In the genomic region with DNA sequence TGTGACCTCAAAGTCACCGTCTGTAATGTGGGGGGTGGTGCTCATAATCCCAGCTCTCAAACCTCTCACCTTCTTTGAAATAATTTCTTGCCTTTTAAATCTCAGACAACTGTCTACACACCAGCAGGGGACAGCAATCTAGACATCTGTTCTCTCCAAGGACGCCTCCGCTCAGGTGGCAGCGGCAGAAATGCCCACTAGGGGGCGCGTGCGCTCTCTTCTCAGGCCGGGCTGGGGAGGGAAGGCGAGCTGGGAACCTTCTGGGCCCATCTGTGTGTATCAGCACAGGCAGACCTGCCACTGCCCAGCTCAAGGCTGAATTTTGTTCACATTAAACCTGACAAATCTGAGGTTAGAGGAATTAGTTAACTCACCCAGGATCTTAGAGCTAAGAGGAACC, we compare ENCODE assay signal across 9 mouse cellular contexts. TPM values are rescaled to one million over a fixed set of nuclear protein-coding genes. Genes with fewer than 3 reads are reported as not detected.
DNase-seq lines count a peak whose midpoint lies in the region; ATAC-seq and TF ChIP-seq lines count a peak whose summit lies in the region.
"Had no signal": no experiment of that assay in that cellular context is flagged by ENCODE, and none has a peak within 500 bp of the region (broad histone marks: within the 10 kb centered on the region; RNA-seq: fewer than 3 reads in every experiment).

No protein-coding gene starts in this region.

- H3K4me2 ChIP-seq in intestine, postnatal 0 days (replicated peaks; ENCODE audit: low read depth): no peak overlapping the region

- no peak overlapping the region for H3K27ac ChIP-seq in intestine, postnatal 0 days (ENCODE audit: low read depth, low read length)

- no peaks in the 10 kb centered on the region for H3K27me3 ChIP-seq in intestine, postnatal 0 days (replicated peaks; ENCODE audit: control insufficient read depth, insufficient read depth, low read length)
- no peaks in the 10 kb centered on the region for H3K27me3 ChIP-seq in splenic B cell, adult 2 months (ENCODE audit: control insufficient read depth, insufficient read depth, low read length, poor library complexity, severe bottlenecking)

- TF ChIP-seq CTCF in intestine, postnatal 0 days (IDR thresholded peaks at IDR 0.05; ENCODE audit: low read depth): peak; percentile 82

- no peak overlapping the region for H3K9ac ChIP-seq in intestine, postnatal 0 days (ENCODE audit: low read depth, low read length)

- peak; percentile 19 for DNase-seq in right cerebral cortex, adult 18-20 months
- no peak for DNase-seq in right cerebral cortex, postnatal 10 days (ENCODE audit: low spot score in 2 of 2)
- peak; percentile 73 for DNase-seq in adrenal gland, postnatal 25 days
- DNase-seq in embryo, embryonic 9.5 days (ENCODE audit: extremely low spot score): peak; percentile 67
- peak; percentile 30 to 47 for DNase-seq in lung, postnatal 4 days
- DNase-seq in splenic B cell, adult 2 months (ENCODE audit: low read depth, low spot score): peak; percentile 67
- no peak for DNase-seq in ovary, adult 18-20 months (ENCODE audit: low spot score)

- H3K36me3 ChIP-seq in intestine, postnatal 0 days (ENCODE audit: control insufficient read depth, insufficient read depth): peaks cover 3% of the 10 kb centered on the region; the same call in 1 of the 2 replicates
- no peaks in the 10 kb centered on the region for H3K36me3 ChIP-seq in splenic B cell, adult 2 months (ENCODE audit: control insufficient read depth, insufficient read depth, low read length, poor library complexity, severe bottlenecking)

- 27% methylated on average over 9 of the region's 9 CpGs for WGBS in intestine, postnatal 0 days

- ATAC-seq in intestine, postnatal 0 days: no peak

- no peak overlapping the region for H3K4me3 ChIP-seq in intestine, postnatal 0 days (ENCODE audit: low read depth, low read length)
- H3K4me3 ChIP-seq: megakaryocyte, embryonic 14.5 days had no signal

- H3K9me3 ChIP-seq in intestine, postnatal 0 days (ENCODE audit: control insufficient read depth): no peaks in the 10 kb centered on the region

- H3K4me1 ChIP-seq in intestine, postnatal 0 days (replicated peaks; ENCODE audit: control insufficient read depth, insufficient read depth, low read length): no peaks in the 10 kb centered on the region

RNA-seq across cellular contexts. Expression of gene Dhx15, which starts 58.2 kb away (rescaled TPM):
- total RNA-seq in adrenal gland, postnatal 25 days (2021): 114 and 131 TPM in 2 replicates
- 48.0 and 48.4 TPM in 2 replicates for polyA plus RNA-seq in intestine, postnatal 0 days (2015; fragmentation: Nextera tagmentation; extraction: Ambion mirVana)

Comparison
In these comparisons a context has a peak if more than half of its experiments do, and no peak if none do; other contexts are left out.
1. DNase-seq: peak in right cerebral cortex, adult 18-20 months (single experiment), adrenal gland, postnatal 25 days (single experiment), embryo, embryonic 9.5 days (single experiment), lung, postnatal 4 days (2 of 2) and splenic B cell, adult 2 months (single experiment); none in right cerebral cortex, postnatal 10 days (0 of 2) and ovary, adult 18-20 months (single experiment).